Mouse (Mus musculus) small intestine, adult 2 months (tissue): Measurements from ENCODE around the gene Mgat2.

Source experiments
- CTCF ChIP-seq: fragments of 200-500 bp; IDR thresholded peaks from 2 replicates; pipeline ENCODE4 v1.5.1; 2012; ENCODE audit warnings: low read depth, mild to moderate bottlenecking, control low read depth, inconsistent platforms, low read length, moderate library complexity, mixed read lengths; ENCODE audit not compliant: insufficient replicate concordance, insufficient read length; ENCODE audit errors: extremely low read depth
- POLR2A ChIP-seq: fragments of 200-500 bp; IDR thresholded peaks from 2 replicates; pipeline ENCODE4 v1.6.1; 2012; ENCODE audit warnings: low read depth, mild to moderate bottlenecking, control low read depth, inconsistent platforms, low read length, moderate library complexity

DNA sequence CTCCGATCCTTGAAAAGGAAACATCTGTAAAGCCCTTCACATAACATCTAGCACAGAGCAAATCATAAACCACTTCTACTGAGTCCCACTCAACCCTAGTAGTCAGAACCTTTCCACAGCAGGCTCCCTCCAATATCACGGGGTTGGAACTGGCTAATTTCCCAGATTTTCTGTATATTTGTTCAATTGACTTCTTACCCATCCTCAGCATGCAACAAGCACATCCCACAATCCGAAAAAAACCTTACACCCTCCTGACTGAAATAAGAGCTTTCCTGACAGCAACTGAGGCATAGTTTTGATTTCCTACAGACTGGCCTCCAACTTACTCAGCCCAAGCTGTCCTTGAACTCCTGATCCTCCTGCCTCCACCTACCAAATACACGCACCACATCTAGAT lies 27.5 kb upstream of the Mgat2 start:
- no peak for TF ChIP-seq POLR2A
- no peak for TF ChIP-seq CTCF
